ENCODE assay signal across 7 mouse cellular contexts in the genomic region with DNA sequence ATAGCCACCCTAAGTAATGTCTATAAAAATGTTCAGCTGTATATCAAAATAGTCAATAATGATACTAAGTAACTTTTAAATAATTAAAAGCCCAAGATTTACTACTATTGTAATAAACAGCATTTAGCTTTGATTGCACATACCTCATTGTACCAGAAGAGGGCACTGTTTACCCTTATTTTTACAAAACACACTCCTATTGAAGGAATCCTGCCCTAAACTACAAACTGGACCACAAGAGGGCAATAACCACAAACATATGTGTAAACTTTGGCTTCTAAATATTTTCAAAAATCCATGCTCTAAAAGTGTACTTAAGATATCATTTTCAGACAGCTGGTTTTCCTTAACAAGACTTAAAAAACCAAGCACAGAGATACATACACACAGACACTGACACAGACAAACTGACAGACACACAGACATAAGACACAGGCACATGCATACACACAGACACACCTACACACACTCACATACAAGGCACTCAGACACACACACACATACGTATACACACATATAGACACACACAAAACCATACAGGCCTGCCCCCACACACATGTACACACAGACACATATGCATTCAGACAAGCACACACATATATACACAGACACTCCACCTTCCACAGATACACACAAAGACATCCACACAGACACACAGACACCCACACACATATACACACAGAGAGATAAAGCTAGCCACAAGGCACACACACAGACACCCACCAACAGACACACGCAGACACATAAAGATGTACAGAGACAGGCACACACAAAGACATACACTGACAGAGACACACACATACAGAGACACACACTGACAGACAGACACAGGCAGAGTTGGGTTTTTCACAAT. TPM values are rescaled to one million over a fixed set of nuclear protein-coding genes. Genes with fewer than 3 reads are reported as not detected.
DNase-seq lines count a peak whose midpoint lies in the region; ATAC-seq and TF ChIP-seq lines count a peak whose summit lies in the region.

No protein-coding gene starts in this region.

- no peaks in the 10 kb centered on the region for H3K27me3 ChIP-seq in limb, embryonic 11.5 days (ENCODE audit: control insufficient read depth, insufficient read depth, low read length)
- no peaks in the 10 kb centered on the region for H3K27me3 ChIP-seq in limb, embryonic 10.5 days (ENCODE audit: low read depth, poor library complexity, severe bottlenecking)
- H3K27me3 ChIP-seq in hindbrain, embryonic 12.5 days = no peaks in the 10 kb centered on the region
- no peaks in the 10 kb centered on the region for H3K27me3 ChIP-seq in limb, embryonic 14.5 days (ENCODE audit: control insufficient read depth, insufficient read depth, low read length)
- H3K27me3 ChIP-seq in neural tube, embryonic 13.5 days = no peaks in the 10 kb centered on the region

- no peak overlapping the region for H3K4me3 ChIP-seq in limb, embryonic 11.5 days (ENCODE audit: low read depth, low read length)
- no peak overlapping the region for H3K4me3 ChIP-seq in limb, embryonic 10.5 days
- no peak overlapping the region for H3K4me3 ChIP-seq in hindbrain, embryonic 12.5 days
- no peak overlapping the region for H3K4me3 ChIP-seq in limb, embryonic 14.5 days (replicated peaks; ENCODE audit: low read length)
- no peak overlapping the region for H3K4me3 ChIP-seq in neural tube, embryonic 13.5 days

- no peak overlapping the region for H3K9ac ChIP-seq in limb, embryonic 11.5 days (ENCODE audit: low read length)
- 0 out of 2 replicates have a peak overlapping the region, but pooled peaks have one; percentile 18 for H3K9ac ChIP-seq in hindbrain, embryonic 12.5 days
- H3K9ac ChIP-seq in limb, embryonic 14.5 days (ENCODE audit: low read depth, low read length, severe bottlenecking) = no peak overlapping the region
- H3K9ac ChIP-seq in neural tube, embryonic 13.5 days = 0 out of 2 replicates have a peak overlapping the region, but pooled peaks have one; percentile 22

- ATAC-seq in limb, embryonic 11.5 days (ENCODE audit: insufficient number of reproducible peaks, low FRiP score, low TSS enrichment, low read depth) = peak; percentile 57; the same call in 1 of the 2 replicates
- peak; percentile 19; the same call in 1 of the 2 replicates for ATAC-seq in hindbrain, embryonic 12.5 days (ENCODE audit: low FRiP score)
- ATAC-seq in limb, embryonic 14.5 days (ENCODE audit: low FRiP score, low read depth) = peak; percentile 74; the same call in 1 of the 2 replicates
- peak; percentile 64 for ATAC-seq in neural tube, embryonic 13.5 days (ENCODE audit: low read depth)

- H3K36me3 ChIP-seq in limb, embryonic 11.5 days (ENCODE audit: control insufficient read depth, insufficient read depth, low read length) = no peaks in the 10 kb centered on the region
- no peaks in the 10 kb centered on the region for H3K36me3 ChIP-seq in limb, embryonic 10.5 days
- H3K36me3 ChIP-seq in hindbrain, embryonic 12.5 days = no peaks in the 10 kb centered on the region
- H3K36me3 ChIP-seq in limb, embryonic 14.5 days (ENCODE audit: control insufficient read depth, insufficient read depth, low read length) = no peaks in the 10 kb centered on the region
- no peaks in the 10 kb centered on the region for H3K36me3 ChIP-seq in neural tube, embryonic 13.5 days

- H3K4me1 ChIP-seq in limb, embryonic 11.5 days (ENCODE audit: control insufficient read depth, insufficient read depth, low read length) = no peaks in the 10 kb centered on the region
- H3K4me1 ChIP-seq in limb, embryonic 10.5 days = no peaks in the 10 kb centered on the region
- H3K4me1 ChIP-seq in hindbrain, embryonic 12.5 days = no peaks in the 10 kb centered on the region
- no peaks in the 10 kb centered on the region for H3K4me1 ChIP-seq in limb, embryonic 14.5 days (ENCODE audit: control insufficient read depth, insufficient read depth, low read length)
- no peaks in the 10 kb centered on the region for H3K4me1 ChIP-seq in neural tube, embryonic 13.5 days (replicated peaks)

- DNase-seq in limb, embryonic 11.5 days (ENCODE audit: low spot score) = no peak
- DNase-seq in limb, embryonic 10.5 days (ENCODE audit: low spot score) = no peak
- DNase-seq in MEL-GATA-1-ER (ENCODE audit: extremely low read depth, low read depth) = peak; percentile 66
- peak; percentile 58 for DNase-seq in cerebellum, adult 9-11 months
- peak; percentile 91 for DNase-seq in limb, embryonic 14.5 days (ENCODE audit: low spot score)

- no peak overlapping the region for H3K27ac ChIP-seq in limb, embryonic 11.5 days (replicated peaks; ENCODE audit: low read depth, low read length)
- H3K27ac ChIP-seq in limb, embryonic 10.5 days = no peak overlapping the region
- H3K27ac ChIP-seq in hindbrain, embryonic 12.5 days = no peak overlapping the region
- no peak overlapping the region for H3K27ac ChIP-seq in limb, embryonic 14.5 days (replicated peaks; ENCODE audit: low read depth, low read length)
- no peak overlapping the region for H3K27ac ChIP-seq in neural tube, embryonic 13.5 days (replicated peaks)

- WGBS in limb, embryonic 11.5 days = 69% methylated on average over 2 of the region's 2 CpGs
- WGBS in limb, embryonic 10.5 days = 68% methylated on average over 2 of the region's 2 CpGs
- whole genome bisulfite sequencing in hindbrain, embryonic 12.5 days = 76% methylated on average over 2 of the region's 2 CpGs
- WGBS in limb, embryonic 14.5 days = 83% methylated on average over 2 of the region's 2 CpGs
- 82% methylated on average over 2 of the region's 2 CpGs for WGBS in neural tube, embryonic 13.5 days

- no peak overlapping the region for H3K4me2 ChIP-seq in limb, embryonic 11.5 days (ENCODE audit: low read depth, severe bottlenecking)
- no peak overlapping the region for H3K4me2 ChIP-seq in hindbrain, embryonic 12.5 days (replicated peaks)
- H3K4me2 ChIP-seq in limb, embryonic 14.5 days (replicated peaks; ENCODE audit: low read depth, low read length, severe bottlenecking) = no peak overlapping the region
- H3K4me2 ChIP-seq in neural tube, embryonic 13.5 days = no peak overlapping the region

- no peaks in the 10 kb centered on the region for H3K9me3 ChIP-seq in limb, embryonic 11.5 days (ENCODE audit: control insufficient read depth, low read length)
- no peaks in the 10 kb centered on the region for H3K9me3 ChIP-seq in limb, embryonic 10.5 days (replicated peaks)
- H3K9me3 ChIP-seq in hindbrain, embryonic 12.5 days (replicated peaks) = no peaks in the 10 kb centered on the region
- no peaks in the 10 kb centered on the region for H3K9me3 ChIP-seq in limb, embryonic 14.5 days (ENCODE audit: control insufficient read depth, low read length)
- H3K9me3 ChIP-seq in neural tube, embryonic 13.5 days = no peaks in the 10 kb centered on the region

- TF ChIP-seq POLR2A in limb, embryonic 14.5 days (IDR thresholded peaks at IDR 0.05; ENCODE audit: borderline replicate concordance, extremely low read depth, insufficient read depth, insufficient read length) = no peak

RNA-seq across cellular contexts. Expression of gene Rpl5, which starts 21.3 kb away (rescaled TPM):
- polyA plus RNA-seq in limb, embryonic 11.5 days (2014; fragmentation: Nextera tagmentation; extraction: Ambion mirVana) = 91.0 and 95.9 TPM in 2 replicates
- 94.0 and 96.0 TPM in 2 replicates for polyA plus RNA-seq in limb, embryonic 10.5 days (2016; fragmentation: Nextera tagmentation; extraction: Ambion mirVana)
- polyA plus RNA-seq in hindbrain, embryonic 12.5 days (2016; fragmentation: Nextera tagmentation; extraction: Ambion mirVana) = 59.8 and 66.8 TPM in 2 replicates
- polyA plus RNA-seq in limb, embryonic 14.5 days (2012; rRNA removed) = 257 and 273 TPM in 2 replicates
- 66.4 and 68.7 TPM in 2 replicates for polyA plus RNA-seq in limb, embryonic 14.5 days (2014; fragmentation: Nextera tagmentation; extraction: Ambion mirVana)
- polyA plus RNA-seq in neural tube, embryonic 13.5 days (2015; fragmentation: Nextera tagmentation; extraction: Ambion mirVana) = 56.2 and 60.3 TPM in 2 replicates

RNA-seq across cellular contexts. Expression of gene Evi5, which starts 46.7 kb away (rescaled TPM):
- 65.6 and 66.9 TPM in 2 replicates for polyA plus RNA-seq in limb, embryonic 11.5 days (2014; fragmentation: Nextera tagmentation; extraction: Ambion mirVana)
- polyA plus RNA-seq in limb, embryonic 10.5 days (2016; fragmentation: Nextera tagmentation; extraction: Ambion mirVana) = 61.2 and 61.8 TPM in 2 replicates
- polyA plus RNA-seq in hindbrain, embryonic 12.5 days (2016; fragmentation: Nextera tagmentation; extraction: Ambion mirVana) = 62.3 and 63.6 TPM in 2 replicates
- polyA plus RNA-seq in limb, embryonic 14.5 days (2012; rRNA removed) = 28.7 and 31.2 TPM in 2 replicates
- 60.2 and 70.8 TPM in 2 replicates for polyA plus RNA-seq in limb, embryonic 14.5 days (2014; fragmentation: Nextera tagmentation; extraction: Ambion mirVana)
- polyA plus RNA-seq in neural tube, embryonic 13.5 days (2015; fragmentation: Nextera tagmentation; extraction: Ambion mirVana) = 56.1 and 58.3 TPM in 2 replicates

Comparison
In these comparisons a context has a peak if more than half of its experiments do, and no peak if none do; other contexts are left out.
1. DNase-seq: peak in MEL-GATA-1-ER (single experiment), cerebellum, adult 9-11 months (single experiment) and limb, embryonic 14.5 days (single experiment); none in limb, embryonic 11.5 days (single experiment) and limb, embryonic 10.5 days (single experiment).
2. ATAC-seq: peak in every context shown above with its lines; median percentile 74 in limb, embryonic 14.5 days; 64 in neural tube, embryonic 13.5 days; 57 in limb, embryonic 11.5 days; 19 in hindbrain, embryonic 12.5 days.
3. H3K9ac ChIP-seq: peak in hindbrain, embryonic 12.5 days (single experiment) and neural tube, embryonic 13.5 days (single experiment); none in limb, embryonic 11.5 days (single experiment) and limb, embryonic 14.5 days (single experiment).